In genomic region chr16:43577399-43577798, GRCm38 (mm10) we compare ENCODE assay signal across 8 mouse cellular contexts.
DNase-seq lines count a peak whose midpoint lies in the region; ATAC-seq and TF ChIP-seq lines count a peak whose summit lies in the region.

No protein-coding gene starts in this region.

- no peak for TF ChIP-seq CTCF in thymus, adult 2 months (IDR thresholded peaks at IDR 0.05; ENCODE audit: borderline replicate concordance, control insufficient read depth, extremely low read depth, insufficient read depth, low read length, poor library complexity)

- 12% methylated on average over 10 of the region's 10 CpGs for WGBS in embryonic facial prominence, embryonic 15.5 days
- 5% methylated on average over 10 of the region's 10 CpGs for WGBS in heart, embryonic 13.5 days
- 12% methylated on average over 10 of the region's 10 CpGs for WGBS in kidney, embryonic 14.5 days
- 11% methylated on average over 10 of the region's 10 CpGs for WGBS in midbrain, embryonic 13.5 days
- 94% methylated on average over 10 of the region's 10 CpGs for WGBS in thymus, adult 2 months
- 25% methylated on average over 10 of the region's 10 CpGs for WGBS in liver, embryonic 11.5 days

- no peaks in the 10 kb centered on the region for H3K9me3 ChIP-seq in embryonic facial prominence, embryonic 15.5 days (replicated peaks)
- no peaks in the 10 kb centered on the region for H3K9me3 ChIP-seq in heart, embryonic 13.5 days
- H3K9me3 ChIP-seq in kidney, embryonic 14.5 days (ENCODE audit: control insufficient read depth, low read length), result no peaks in the 10 kb centered on the region
- no peaks in the 10 kb centered on the region for H3K9me3 ChIP-seq in midbrain, embryonic 13.5 days
- H3K9me3 ChIP-seq in liver, embryonic 11.5 days (ENCODE audit: control insufficient read depth, low read length), result no peaks in the 10 kb centered on the region

- no peak overlapping the region for H3K4me3 ChIP-seq in embryonic facial prominence, embryonic 15.5 days (replicated peaks)
- no peak overlapping the region for H3K4me3 ChIP-seq in heart, embryonic 13.5 days
- H3K4me3 ChIP-seq in kidney, embryonic 14.5 days (ENCODE audit: low read length), result no peak overlapping the region
- no peak overlapping the region for H3K4me3 ChIP-seq in midbrain, embryonic 13.5 days (replicated peaks)
- H3K4me3 ChIP-seq in thymus, adult 2 months (ENCODE audit: control insufficient read depth, insufficient read depth, low read length), result no peak overlapping the region
- no peak overlapping the region for H3K4me3 ChIP-seq in liver, embryonic 11.5 days (ENCODE audit: low read depth, low read length)

- peak; percentile 77 to 81 for DNase-seq in right cerebral cortex, postnatal 10 days (ENCODE audit: low spot score in 2 of 2)
- no peak for DNase-seq in right cerebral cortex, adult 2 months (ENCODE audit: low spot score in 2 of 2)
- no peak for DNase-seq in thymus, adult 2 months
- DNase-seq in liver, embryonic 11.5 days (ENCODE audit: low spot score), result no peak

- no peak overlapping the region for H3K9ac ChIP-seq in embryonic facial prominence, embryonic 15.5 days
- H3K9ac ChIP-seq in heart, embryonic 13.5 days, result no peak overlapping the region
- no peak overlapping the region for H3K9ac ChIP-seq in kidney, embryonic 14.5 days (ENCODE audit: low read depth, low read length)
- no peak overlapping the region for H3K9ac ChIP-seq in midbrain, embryonic 13.5 days (replicated peaks)
- H3K9ac ChIP-seq in liver, embryonic 11.5 days (ENCODE audit: low read depth, low read length), result no peak overlapping the region

- peak; percentile 53 for ATAC-seq in embryonic facial prominence, embryonic 15.5 days (ENCODE audit: insufficient number of reproducible peaks, low FRiP score, low TSS enrichment, low read depth)
- no peak for ATAC-seq in heart, embryonic 13.5 days (ENCODE audit: extremely low read depth, insufficient number of reproducible peaks, low FRiP score, low TSS enrichment)
- ATAC-seq in kidney, embryonic 14.5 days (ENCODE audit: low FRiP score, low TSS enrichment), result no peak
- ATAC-seq in midbrain, embryonic 13.5 days, result peak; percentile 55; the same call in 1 of the 2 replicates
- ATAC-seq in liver, embryonic 11.5 days (replicated peaks; ENCODE audit: low FRiP score), result no peak

- H3K27me3 ChIP-seq in embryonic facial prominence, embryonic 15.5 days, result no peaks in the 10 kb centered on the region
- no peaks in the 10 kb centered on the region for H3K27me3 ChIP-seq in heart, embryonic 13.5 days (replicated peaks)
- no peaks in the 10 kb centered on the region for H3K27me3 ChIP-seq in kidney, embryonic 14.5 days (ENCODE audit: control insufficient read depth, insufficient read depth, low read length)
- H3K27me3 ChIP-seq in midbrain, embryonic 13.5 days, result no peaks in the 10 kb centered on the region
- H3K27me3 ChIP-seq in thymus, adult 2 months (ENCODE audit: control insufficient read depth, insufficient read depth, low read length), result no peaks in the 10 kb centered on the region
- H3K27me3 ChIP-seq in liver, embryonic 11.5 days (replicated peaks; ENCODE audit: control insufficient read depth, insufficient read depth, low read length), result no peaks in the 10 kb centered on the region

- no peaks in the 10 kb centered on the region for H3K36me3 ChIP-seq in embryonic facial prominence, embryonic 15.5 days
- H3K36me3 ChIP-seq in heart, embryonic 13.5 days, result no peaks in the 10 kb centered on the region
- no peaks in the 10 kb centered on the region for H3K36me3 ChIP-seq in kidney, embryonic 14.5 days (ENCODE audit: control insufficient read depth, insufficient read depth, low read length)
- peaks cover 23% of the 10 kb centered on the region for H3K36me3 ChIP-seq in midbrain, embryonic 13.5 days
- H3K36me3 ChIP-seq in thymus, adult 2 months (ENCODE audit: control insufficient read depth, insufficient read depth, low read length), result no peaks in the 10 kb centered on the region
- no peaks in the 10 kb centered on the region for H3K36me3 ChIP-seq in liver, embryonic 11.5 days (ENCODE audit: control insufficient read depth, insufficient read depth, low read length)

- peak overlapping the region; percentile 19; the same call in 1 of the 2 replicates for H3K4me2 ChIP-seq in embryonic facial prominence, embryonic 15.5 days (replicated peaks)
- H3K4me2 ChIP-seq in heart, embryonic 13.5 days, result no peak overlapping the region
- H3K4me2 ChIP-seq in kidney, embryonic 14.5 days (replicated peaks; ENCODE audit: low read depth, low read length), result no peak overlapping the region
- no peak overlapping the region for H3K4me2 ChIP-seq in midbrain, embryonic 13.5 days (replicated peaks)
- H3K4me2 ChIP-seq in liver, embryonic 11.5 days, result no peak overlapping the region

- TF ChIP-seq POLR2A in thymus, adult 2 months (IDR thresholded peaks at IDR 0.05; ENCODE audit: control insufficient read depth, extremely low read depth, insufficient read depth, low read length, poor library complexity), result no peak

- H3K4me1 ChIP-seq in embryonic facial prominence, embryonic 15.5 days, result peaks cover 46% of the 10 kb centered on the region
- H3K4me1 ChIP-seq in heart, embryonic 13.5 days, result peaks cover 87% of the 10 kb centered on the region
- peaks cover 28% of the 10 kb centered on the region; the same call in 1 of the 2 replicates for H3K4me1 ChIP-seq in kidney, embryonic 14.5 days (ENCODE audit: control insufficient read depth, insufficient read depth, low read length)
- peaks cover 58% of the 10 kb centered on the region for H3K4me1 ChIP-seq in midbrain, embryonic 13.5 days (replicated peaks)
- H3K4me1 ChIP-seq in thymus, adult 2 months (replicated peaks; ENCODE audit: control insufficient read depth, insufficient read depth, low read length), result peaks cover 6% of the 10 kb centered on the region
- peaks cover 8% of the 10 kb centered on the region; the same call in 1 of the 2 replicates for H3K4me1 ChIP-seq in liver, embryonic 11.5 days (replicated peaks; ENCODE audit: control insufficient read depth, insufficient read depth, low read length)

- H3K27ac ChIP-seq in embryonic facial prominence, embryonic 15.5 days (replicated peaks), result peak overlapping the region; percentile 84
- peak overlapping the region; percentile 78 for H3K27ac ChIP-seq in heart, embryonic 13.5 days (replicated peaks)
- peak overlapping the region; percentile 57; the same call in 1 of the 2 replicates for H3K27ac ChIP-seq in kidney, embryonic 14.5 days (ENCODE audit: low read depth, low read length)
- H3K27ac ChIP-seq in midbrain, embryonic 13.5 days, result peak overlapping the region; percentile 77
- H3K27ac ChIP-seq in thymus, adult 2 months (ENCODE audit: control insufficient read depth, insufficient read depth, low read length), result no peak overlapping the region
- no peak overlapping the region for H3K27ac ChIP-seq in liver, embryonic 11.5 days (ENCODE audit: low read depth, low read length)

Comparison
In these comparisons a context has a peak if more than half of its experiments do, and no peak if none do; other contexts are left out.
1. DNase-seq: peak in right cerebral cortex, postnatal 10 days (2 of 2); none in right cerebral cortex, adult 2 months (0 of 2), thymus, adult 2 months (single experiment) and liver, embryonic 11.5 days (single experiment).
2. ATAC-seq: peak in embryonic facial prominence, embryonic 15.5 days (single experiment) and midbrain, embryonic 13.5 days (single experiment); none in heart, embryonic 13.5 days (single experiment), kidney, embryonic 14.5 days (single experiment) and liver, embryonic 11.5 days (single experiment).
3. H3K27ac ChIP-seq: peak in embryonic facial prominence, embryonic 15.5 days (single experiment), heart, embryonic 13.5 days (single experiment), kidney, embryonic 14.5 days (single experiment) and midbrain, embryonic 13.5 days (single experiment); none in thymus, adult 2 months (single experiment) and liver, embryonic 11.5 days (single experiment).